Mouse (Mus musculus) cortical plate, adult 2 months (tissue): ENCODE measurements around the gene Lgalsl.

ENCODE experiments used
- CTCF ChIP-seq: fragments of 200-500 bp; IDR thresholded peaks from 2 replicates; pipeline ENCODE4 v1.5.1; 2011; ENCODE audit warnings: mild to moderate bottlenecking, control low read depth, low read length; ENCODE audit not compliant: insufficient read depth; ENCODE audit errors: extremely low read depth
- POLR2A ChIP-seq: fragments of 200-500 bp; IDR thresholded peaks from 2 replicates; pipeline ENCODE4 v1.6.1; 2011; ENCODE audit warnings: mild to moderate bottlenecking, low read length, control low read depth; ENCODE audit not compliant: insufficient read depth; ENCODE audit errors: extremely low read depth

- TF ChIP-seq CTCF, result no peak
- TF ChIP-seq POLR2A, result no peak
These were observed 47.8 kb upstream of the Lgalsl start for GRCm38 (mm10) chr11:20878644-20879043.
